Mouse (Mus musculus) small intestine, adult 2 months (tissue): Measurements from ENCODE around the gene Sgcg.

Experiments
- CTCF ChIP-seq: fragments of 200-500 bp; IDR thresholded peaks from 2 replicates; pipeline ENCODE4 v1.5.1; 2012; ENCODE audit warnings: low read depth, mild to moderate bottlenecking, control low read depth, inconsistent platforms, low read length, moderate library complexity, mixed read lengths; ENCODE audit not compliant: insufficient replicate concordance, insufficient read length; ENCODE audit errors: extremely low read depth
- POLR2A ChIP-seq: fragments of 200-500 bp; IDR thresholded peaks from 2 replicates; pipeline ENCODE4 v1.6.1; 2012; ENCODE audit warnings: low read depth, mild to moderate bottlenecking, control low read depth, inconsistent platforms, low read length, moderate library complexity

DNA sequence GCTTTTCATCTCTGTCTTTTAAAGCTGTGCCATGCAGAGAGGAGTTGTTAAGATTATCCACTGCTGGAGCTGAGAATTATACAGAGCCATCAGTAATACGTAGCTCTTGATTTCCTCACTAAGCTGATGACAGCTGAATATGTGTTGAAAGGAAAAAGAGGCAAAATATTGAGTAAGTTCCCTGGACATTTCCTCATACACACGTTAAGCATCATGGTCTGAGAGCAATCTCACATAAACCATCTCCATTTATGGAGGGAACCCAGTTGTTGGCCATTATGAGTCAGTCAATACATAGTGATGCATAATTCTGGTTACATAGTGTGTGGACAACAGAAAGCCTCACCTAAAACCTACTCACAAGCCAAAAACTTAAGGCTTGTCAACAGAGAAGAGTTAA, 44.1 kb upstream of the Sgcg start:
- TF ChIP-seq CTCF (no peak), POLR2A (no peak)
